Comparison of ENCODE assay signal across 10 mouse cellular contexts in the genomic region with DNA sequence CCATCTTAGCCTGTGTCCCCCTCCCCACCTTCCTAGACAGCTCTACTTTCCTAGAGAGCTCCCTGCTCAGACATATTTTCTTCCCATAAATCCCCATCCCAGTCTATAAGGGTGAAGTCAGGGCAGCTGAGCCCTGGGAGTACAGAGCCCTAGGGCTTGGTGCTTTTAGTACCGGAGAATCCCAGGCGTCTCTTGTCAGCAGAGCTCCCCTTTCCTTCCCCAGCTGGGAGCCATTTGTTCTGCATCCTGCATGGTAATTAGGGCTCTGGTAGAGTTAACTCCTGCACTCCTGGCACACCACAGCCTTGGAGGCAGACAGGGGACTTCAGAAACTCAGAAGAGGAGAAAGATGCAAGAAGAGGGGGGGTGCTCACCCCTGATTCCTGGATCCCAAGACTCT. TPM values are rescaled to one million over a fixed set of nuclear protein-coding genes. Genes with fewer than 3 reads are reported as not detected.
DNase-seq lines count a peak whose midpoint lies in the region; ATAC-seq and TF ChIP-seq lines count a peak whose summit lies in the region.
"Had no signal": no experiment of that assay in that cellular context is flagged by ENCODE, and none has a peak within 500 bp of the region (broad histone marks: within the 10 kb centered on the region; RNA-seq: fewer than 3 reads in every experiment).

No protein-coding gene starts in this region.

- no peak overlapping the region for H3K9ac ChIP-seq in liver, embryonic 11.5 days (ENCODE audit: low read depth, low read length)
- no peak overlapping the region for H3K9ac ChIP-seq in liver, postnatal 0 days (replicated peaks)
- no peak overlapping the region for H3K9ac ChIP-seq in embryonic facial prominence, embryonic 15.5 days
- peak overlapping the region; percentile 36; the same call in 1 of the 2 replicates for H3K9ac ChIP-seq in hindbrain, embryonic 12.5 days
- no peak overlapping the region for H3K9ac ChIP-seq in neural tube, embryonic 12.5 days

- 0 out of 2 replicates have a peak overlapping the region, but pooled peaks have one; percentile 9 for H3K4me2 ChIP-seq in liver, embryonic 11.5 days
- no peak overlapping the region for H3K4me2 ChIP-seq in liver, postnatal 0 days (ENCODE audit: low read depth, low read length)
- H3K4me2 ChIP-seq in embryonic facial prominence, embryonic 15.5 days (replicated peaks): peak overlapping the region; percentile 29; the same call in 1 of the 2 replicates
- H3K4me2 ChIP-seq in hindbrain, embryonic 12.5 days (replicated peaks): peak overlapping the region; percentile 27; the same call in 1 of the 2 replicates
- peak overlapping the region; percentile 34 for H3K4me2 ChIP-seq in neural tube, embryonic 12.5 days (replicated peaks)

- intact Hi-C loops in left cerebral cortex, postnatal 36 days (cut with DNase I): no loop called here

- H3K4me3 ChIP-seq in liver, embryonic 11.5 days (ENCODE audit: low read depth, low read length): no peak overlapping the region
- H3K4me3 ChIP-seq in liver, postnatal 0 days (ENCODE audit: low read depth, low read length): no peak overlapping the region
- H3K4me3 ChIP-seq in embryonic facial prominence, embryonic 15.5 days (replicated peaks): no peak overlapping the region
- H3K4me3 ChIP-seq in hindbrain, embryonic 12.5 days: no peak overlapping the region
- no peak overlapping the region for H3K4me3 ChIP-seq in neural tube, embryonic 12.5 days

- H3K27me3 ChIP-seq in liver, embryonic 11.5 days (replicated peaks; ENCODE audit: control insufficient read depth, insufficient read depth, low read length): peaks cover 34% of the 10 kb centered on the region
- peaks cover 16% of the 10 kb centered on the region for H3K27me3 ChIP-seq in liver, postnatal 0 days (ENCODE audit: insufficient read depth, low read length)
- no peaks in the 10 kb centered on the region for H3K27me3 ChIP-seq in embryonic facial prominence, embryonic 15.5 days
- peaks cover 34% of the 10 kb centered on the region for H3K27me3 ChIP-seq in hindbrain, embryonic 12.5 days
- peaks cover 24% of the 10 kb centered on the region for H3K27me3 ChIP-seq in neural tube, embryonic 12.5 days (replicated peaks)

- no peak for TF ChIP-seq EP300 in liver, postnatal 0 days (IDR thresholded peaks at IDR 0.05; ENCODE audit: low read depth)

- H3K4me1 ChIP-seq in liver, embryonic 11.5 days (replicated peaks; ENCODE audit: control insufficient read depth, insufficient read depth, low read length): peaks cover 47% of the 10 kb centered on the region
- peaks cover 19% of the 10 kb centered on the region for H3K4me1 ChIP-seq in liver, postnatal 0 days (ENCODE audit: insufficient read depth)
- H3K4me1 ChIP-seq in embryonic facial prominence, embryonic 15.5 days: peaks cover 77% of the 10 kb centered on the region
- peaks cover 71% of the 10 kb centered on the region for H3K4me1 ChIP-seq in hindbrain, embryonic 12.5 days
- H3K4me1 ChIP-seq in neural tube, embryonic 12.5 days: peaks cover 53% of the 10 kb centered on the region

- TF ChIP-seq CTCF in liver, postnatal 0 days (IDR thresholded peaks at IDR 0.05; ENCODE audit: low read depth): no peak

- DNase-seq in liver, embryonic 11.5 days (ENCODE audit: low spot score): no peak
- no peak for DNase-seq in liver, postnatal 0 days
- DNase-seq in left cerebral cortex, postnatal 36 days (ENCODE audit: low spot score in 2 of 2): no peak
- DNase-seq in gastrocnemius, postnatal 25 days: no peak

- peak overlapping the region; percentile 13; the same call in 1 of the 2 replicates for H3K27ac ChIP-seq in liver, embryonic 11.5 days (ENCODE audit: low read depth, low read length)
- H3K27ac ChIP-seq in liver, postnatal 0 days (ENCODE audit: low read depth): no peak overlapping the region
- H3K27ac ChIP-seq in embryonic facial prominence, embryonic 15.5 days (replicated peaks): peak overlapping the region; percentile 84
- peak overlapping the region; percentile 73; the same call in 1 of the 2 replicates for H3K27ac ChIP-seq in hindbrain, embryonic 12.5 days
- peak overlapping the region; percentile 57; the same call in 1 of the 2 replicates for H3K27ac ChIP-seq in neural tube, embryonic 12.5 days

- H3K9me3 ChIP-seq in liver, embryonic 11.5 days (ENCODE audit: control insufficient read depth, low read length): no peaks in the 10 kb centered on the region
- no peaks in the 10 kb centered on the region for H3K9me3 ChIP-seq in liver, postnatal 0 days (ENCODE audit: low read length)
- H3K9me3 ChIP-seq in embryonic facial prominence, embryonic 15.5 days (replicated peaks): no peaks in the 10 kb centered on the region
- H3K9me3 ChIP-seq in hindbrain, embryonic 12.5 days (replicated peaks): no peaks in the 10 kb centered on the region
- H3K9me3 ChIP-seq in neural tube, embryonic 12.5 days: no peaks in the 10 kb centered on the region

- no peak for ATAC-seq in liver, embryonic 11.5 days (replicated peaks; ENCODE audit: low FRiP score)
- ATAC-seq in liver, postnatal 0 days: no peak
- ATAC-seq in embryonic facial prominence, embryonic 15.5 days (ENCODE audit: insufficient number of reproducible peaks, low FRiP score, low TSS enrichment, low read depth): peak; percentile 45; the same call in 1 of the 2 replicates
- peak; percentile 58; the same call in 1 of the 2 replicates for ATAC-seq in hindbrain, embryonic 12.5 days (ENCODE audit: low FRiP score)
- ATAC-seq in neural tube, embryonic 12.5 days (ENCODE audit: low FRiP score, low read depth): peak; percentile 51; the same call in 1 of the 2 replicates
- ATAC-seq in erythroblast, adult 5-6 weeks (replicated peaks; ENCODE audit: low FRiP score, poor library complexity, severe bottlenecking): no peak

- H3K36me3 ChIP-seq in liver, embryonic 11.5 days (ENCODE audit: control insufficient read depth, insufficient read depth, low read length): no peaks in the 10 kb centered on the region
- H3K36me3 ChIP-seq in liver, postnatal 0 days (replicated peaks; ENCODE audit: insufficient read depth, low read length): no peaks in the 10 kb centered on the region
- no peaks in the 10 kb centered on the region for H3K36me3 ChIP-seq in embryonic facial prominence, embryonic 15.5 days
- no peaks in the 10 kb centered on the region for H3K36me3 ChIP-seq in hindbrain, embryonic 12.5 days
- H3K36me3 ChIP-seq in neural tube, embryonic 12.5 days: no peaks in the 10 kb centered on the region

- WGBS in liver, embryonic 11.5 days: 28% methylated on average over 2 of the region's 2 CpGs
- WGBS in liver, postnatal 0 days (ENCODE audit: insufficient replicate concordance): 45% methylated on average over 2 of the region's 2 CpGs
- 3% methylated on average over 2 of the region's 2 CpGs for WGBS in embryonic facial prominence, embryonic 15.5 days
- 0% methylated on average over 2 of the region's 2 CpGs for WGBS in hindbrain, embryonic 12.5 days
- 0% methylated on average over 2 of the region's 2 CpGs for WGBS in neural tube, embryonic 12.5 days

RNA-seq across cellular contexts. Expression of a gene that starts 2.7 kb away (rescaled TPM):
- polyA plus RNA-seq in liver, embryonic 11.5 days (2014; fragmentation: Nextera tagmentation; extraction: Ambion mirVana): 21.9 and 23.9 TPM in 2 replicates
- polyA plus RNA-seq in liver, postnatal 0 days (2015; fragmentation: Nextera tagmentation; extraction: Ambion mirVana): 12.6 and 19.8 TPM in 2 replicates
- 41.5 and 43.8 TPM in 2 replicates for polyA plus RNA-seq in embryonic facial prominence, embryonic 15.5 days (2015; fragmentation: Nextera tagmentation; extraction: Ambion mirVana)
- polyA plus RNA-seq in hindbrain, embryonic 12.5 days (2016; fragmentation: Nextera tagmentation; extraction: Ambion mirVana): 15.1 and 15.6 TPM in 2 replicates
- 14.9 and 17.6 TPM in 2 replicates for polyA plus RNA-seq in neural tube, embryonic 12.5 days (2016; fragmentation: Nextera tagmentation; extraction: Ambion mirVana)
- total RNA-seq in erythroblast, adult 5-6 weeks (2015; ENCODE audit: low replicate concordance): not detected in 2 replicates
- 0.70 TPM in 1 of 2 replicates, not detected in the other for total RNA-seq in erythroblast, adult 5-6 weeks (2017; ENCODE audit: low replicate concordance)
- 10 to 100 TPM; 14.4 to 16.5 TPM for total RNA-seq in left cerebral cortex, postnatal 36 days (2021)
- total RNA-seq in gastrocnemius, postnatal 25 days (2021): 10 to 100 TPM in 1 of 2 experiments, 1 to 10 TPM in 1; 9.3 to 10.5 TPM
- total RNA-seq: hematopoietic stem cell, adult 5-6 weeks had no signal

RNA-seq across cellular contexts. Expression of a gene that starts 15.6 kb away (rescaled TPM):
- polyA plus RNA-seq in liver, embryonic 11.5 days (2014; fragmentation: Nextera tagmentation; extraction: Ambion mirVana): 6.9 and 11.4 TPM in 2 replicates
- 3.4 TPM in 2 replicates for polyA plus RNA-seq in liver, postnatal 0 days (2015; fragmentation: Nextera tagmentation; extraction: Ambion mirVana)
- 1.0 TPM in 2 replicates for polyA plus RNA-seq in embryonic facial prominence, embryonic 15.5 days (2015; fragmentation: Nextera tagmentation; extraction: Ambion mirVana)
- not detected in 2 replicates for polyA plus RNA-seq in hindbrain, embryonic 12.5 days (2016; fragmentation: Nextera tagmentation; extraction: Ambion mirVana)
- polyA plus RNA-seq in neural tube, embryonic 12.5 days (2016; fragmentation: Nextera tagmentation; extraction: Ambion mirVana): not detected in 2 replicates
- total RNA-seq in erythroblast, adult 5-6 weeks (2015; ENCODE audit: low replicate concordance): not detected in 2 replicates
- not detected in 2 replicates for total RNA-seq in erythroblast, adult 5-6 weeks (2017; ENCODE audit: low replicate concordance)
- not detected for total RNA-seq in left cerebral cortex, postnatal 36 days (2021)
- not detected for total RNA-seq in gastrocnemius, postnatal 25 days (2021)
- total RNA-seq: hematopoietic stem cell, adult 5-6 weeks; monocyte, adult 5-6 weeks had no signal

RNA-seq across cellular contexts. Expression of a gene that starts 36.9 kb away (rescaled TPM):
- 2.3 and 2.7 TPM in 2 replicates for polyA plus RNA-seq in liver, embryonic 11.5 days (2014; fragmentation: Nextera tagmentation; extraction: Ambion mirVana)
- 1.5 and 1.8 TPM in 2 replicates for polyA plus RNA-seq in liver, postnatal 0 days (2015; fragmentation: Nextera tagmentation; extraction: Ambion mirVana)
- 4.3 TPM in 2 replicates for polyA plus RNA-seq in embryonic facial prominence, embryonic 15.5 days (2015; fragmentation: Nextera tagmentation; extraction: Ambion mirVana)
- 2.7 and 2.9 TPM in 2 replicates for polyA plus RNA-seq in hindbrain, embryonic 12.5 days (2016; fragmentation: Nextera tagmentation; extraction: Ambion mirVana)
- polyA plus RNA-seq in neural tube, embryonic 12.5 days (2016; fragmentation: Nextera tagmentation; extraction: Ambion mirVana): 2.8 and 3.4 TPM in 2 replicates
- total RNA-seq in erythroblast, adult 5-6 weeks (2015; ENCODE audit: low replicate concordance): 0.58 TPM in 1 of 2 replicates, not detected in the other
- total RNA-seq in erythroblast, adult 5-6 weeks (2017; ENCODE audit: low replicate concordance): 0.56 TPM in 1 of 2 replicates, not detected in the other
- total RNA-seq in left cerebral cortex, postnatal 36 days (2021): 1 to 10 TPM; 3.6 to 4.3 TPM
- 1 to 10 TPM; 6.4 to 7.8 TPM for total RNA-seq in gastrocnemius, postnatal 25 days (2021)
- total RNA-seq: hematopoietic stem cell, adult 5-6 weeks had no signal

RNA-seq across cellular contexts. Expression of a gene that starts 37.2 kb away (rescaled TPM):
- polyA plus RNA-seq in liver, embryonic 11.5 days (2014; fragmentation: Nextera tagmentation; extraction: Ambion mirVana): 40.8 and 43.0 TPM in 2 replicates
- 12.9 and 14.8 TPM in 2 replicates for polyA plus RNA-seq in liver, postnatal 0 days (2015; fragmentation: Nextera tagmentation; extraction: Ambion mirVana)
- 56.0 and 62.0 TPM in 2 replicates for polyA plus RNA-seq in embryonic facial prominence, embryonic 15.5 days (2015; fragmentation: Nextera tagmentation; extraction: Ambion mirVana)
- polyA plus RNA-seq in hindbrain, embryonic 12.5 days (2016; fragmentation: Nextera tagmentation; extraction: Ambion mirVana): 54.3 and 58.7 TPM in 2 replicates
- polyA plus RNA-seq in neural tube, embryonic 12.5 days (2016; fragmentation: Nextera tagmentation; extraction: Ambion mirVana): 55.6 and 57.5 TPM in 2 replicates
- 6.5 and 17.1 TPM in 2 replicates for total RNA-seq in erythroblast, adult 5-6 weeks (2015; ENCODE audit: low replicate concordance)
- 3.5 and 3.7 TPM in 2 replicates for total RNA-seq in erythroblast, adult 5-6 weeks (2017; ENCODE audit: low replicate concordance)
- 10 to 100 TPM; 57.6 to 65.0 TPM for total RNA-seq in left cerebral cortex, postnatal 36 days (2021)
- total RNA-seq in gastrocnemius, postnatal 25 days (2021): 10 to 100 TPM; 33.5 to 34.2 TPM

RNA-seq across cellular contexts. Expression of a gene that starts 59.7 kb away (rescaled TPM):
- 0.55 and 0.99 TPM in 2 replicates for polyA plus RNA-seq in liver, embryonic 11.5 days (2014; fragmentation: Nextera tagmentation; extraction: Ambion mirVana)
- 0.07 TPM in 1 of 2 replicates, not detected in the other for polyA plus RNA-seq in liver, postnatal 0 days (2015; fragmentation: Nextera tagmentation; extraction: Ambion mirVana)
- polyA plus RNA-seq in embryonic facial prominence, embryonic 15.5 days (2015; fragmentation: Nextera tagmentation; extraction: Ambion mirVana): 0.71 and 0.85 TPM in 2 replicates
- 0.22 and 0.61 TPM in 2 replicates for polyA plus RNA-seq in hindbrain, embryonic 12.5 days (2016; fragmentation: Nextera tagmentation; extraction: Ambion mirVana)
- 0.28 and 0.32 TPM in 2 replicates for polyA plus RNA-seq in neural tube, embryonic 12.5 days (2016; fragmentation: Nextera tagmentation; extraction: Ambion mirVana)
- total RNA-seq in erythroblast, adult 5-6 weeks (2015; ENCODE audit: low replicate concordance): not detected in 2 replicates
- 0.56 and 0.77 TPM in 2 replicates for total RNA-seq in erythroblast, adult 5-6 weeks (2017; ENCODE audit: low replicate concordance)
- under 1 TPM in 1 of 2 experiments, not detected in 1; 0.97 TPM for total RNA-seq in left cerebral cortex, postnatal 36 days (2021)
- under 1 TPM in 1 of 2 experiments, not detected in 1; 0.11 TPM for total RNA-seq in gastrocnemius, postnatal 25 days (2021)
- total RNA-seq: hematopoietic stem cell, adult 5-6 weeks had no signal

Comparison
In these comparisons a context has a peak if more than half of its experiments do, and no peak if none do; other contexts are left out.
1. ATAC-seq: peak in embryonic facial prominence, embryonic 15.5 days (single experiment), hindbrain, embryonic 12.5 days (single experiment) and neural tube, embryonic 12.5 days (single experiment); none in liver, embryonic 11.5 days (single experiment), liver, postnatal 0 days (single experiment) and erythroblast, adult 5-6 weeks (single experiment).